Mouse (Mus musculus): ENCODE data around the gene Ncoa4.
"Not testable (repeated sequence)": the region's sequence is repeated elsewhere in the genome, so short reads cannot be mapped to it uniquely, and the experiment has no call there.

The Ncoa4 gene

DNA sequence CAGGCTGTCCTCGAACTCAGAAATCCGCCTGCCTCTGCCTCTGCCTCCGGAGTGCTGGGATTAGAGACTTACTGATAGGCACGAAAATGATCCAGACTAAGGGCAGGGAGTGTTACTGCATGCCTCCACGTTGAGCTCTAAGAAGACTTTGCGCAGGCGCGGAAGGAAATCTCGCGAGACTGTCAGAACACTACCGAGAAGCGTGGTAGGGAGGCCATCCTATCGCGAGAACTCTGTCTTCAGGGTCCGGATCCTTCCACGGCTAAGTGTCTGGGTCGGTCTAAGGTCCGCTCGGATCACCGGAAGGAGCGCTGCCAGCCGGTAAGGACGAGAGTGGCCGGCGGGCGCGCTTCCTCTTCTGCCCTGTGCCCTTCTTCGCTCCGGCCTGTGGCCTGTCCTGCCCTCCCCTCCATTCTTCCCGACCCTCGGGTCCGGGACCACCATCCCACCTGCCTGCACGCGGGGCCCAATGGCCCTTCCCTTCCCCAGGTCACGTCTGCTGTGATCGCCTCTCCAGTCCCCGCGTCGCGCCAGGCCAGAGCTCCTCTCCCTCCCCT, at the start of gene Ncoa4:
Gene Ncoa4 (plus strand): TSS at position 176 of the 557 bp plus-strand sequence.
- DNase-seq, result peak; percentile 99

DNA sequence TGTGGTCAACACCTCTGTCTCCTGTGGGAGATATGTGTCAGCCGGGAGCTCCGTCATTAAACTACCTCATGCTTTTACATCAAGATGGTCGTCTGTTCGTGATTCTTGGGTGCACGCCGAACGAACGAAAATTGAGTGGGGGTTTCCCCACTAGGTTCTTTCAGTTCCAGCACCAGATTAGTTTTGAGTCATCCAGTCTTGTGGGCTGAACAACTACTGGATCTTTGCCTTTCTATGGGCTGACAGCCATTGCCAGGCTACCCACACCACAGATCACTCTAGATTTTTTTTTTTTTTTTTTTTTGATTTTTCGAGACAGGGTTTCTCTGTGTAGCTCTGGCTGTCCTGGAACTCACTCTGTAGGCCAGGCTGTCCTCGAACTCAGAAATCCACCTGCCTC, 47.5 kb upstream of the Ncoa4 start:
- not testable (repeated sequence) for DNase-seq

- no peak for DNase-seq
Observed at GRCm38 (mm10) chr14:32120940-32121919, 38.4 kb upstream of the Ncoa4 start.

- no peak for DNase-seq
Observed at GRCm38 (mm10) chr14:32121920-32122315, 37.7 kb upstream of the Ncoa4 start.

- DNase-seq, result no peak
Observed at GRCm38 (mm10) chr14:32124261-32124660, 35.4 kb upstream of the Ncoa4 start.

DNA sequence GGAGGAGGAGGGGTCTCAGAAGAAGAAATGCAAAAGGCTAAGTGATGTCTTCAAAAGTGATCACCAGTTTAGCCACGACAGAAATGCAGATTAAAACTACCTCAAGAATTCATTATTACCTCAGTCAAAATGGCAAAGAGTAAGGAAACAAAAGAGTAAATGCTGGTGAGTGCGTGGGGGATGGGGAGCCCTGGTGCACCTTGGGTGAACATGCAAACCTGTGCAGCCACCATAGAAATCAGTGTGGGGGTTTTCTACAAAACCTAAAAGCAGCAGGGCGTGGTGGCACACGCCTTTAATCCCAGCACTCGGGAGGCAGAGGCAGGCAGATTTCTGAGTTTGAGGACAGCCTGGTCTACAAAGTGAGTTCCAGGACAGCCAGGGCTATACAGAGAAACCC, 34.4 kb upstream of the Ncoa4 start:
- DNase-seq, result not testable (repeated sequence)

GRCm38 (mm10) chr14:32128409-32128808, 31.3 kb upstream of the Ncoa4 start:
- DNase-seq, result no peak

DNA sequence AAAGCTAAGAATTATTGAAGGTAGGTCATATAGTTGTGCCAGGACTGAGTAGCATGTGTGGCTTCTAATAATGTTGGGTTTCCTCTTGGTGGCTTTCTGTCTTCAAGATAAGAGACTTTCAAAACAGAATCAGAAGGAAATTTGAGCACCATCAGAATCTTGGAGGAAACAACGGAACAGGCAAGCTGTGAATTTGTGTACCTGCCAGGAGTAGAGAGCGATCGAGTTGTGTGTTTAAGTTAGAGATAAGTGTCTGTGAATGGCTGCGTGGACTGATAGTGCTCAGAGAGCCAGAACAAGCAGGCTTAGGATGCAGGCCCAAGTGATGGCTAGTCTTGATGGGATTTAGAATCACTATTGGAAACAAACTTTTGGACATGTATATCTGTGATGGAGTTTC, 27.8 kb upstream of the Ncoa4 start:
- DNase-seq, result no peak

DNA sequence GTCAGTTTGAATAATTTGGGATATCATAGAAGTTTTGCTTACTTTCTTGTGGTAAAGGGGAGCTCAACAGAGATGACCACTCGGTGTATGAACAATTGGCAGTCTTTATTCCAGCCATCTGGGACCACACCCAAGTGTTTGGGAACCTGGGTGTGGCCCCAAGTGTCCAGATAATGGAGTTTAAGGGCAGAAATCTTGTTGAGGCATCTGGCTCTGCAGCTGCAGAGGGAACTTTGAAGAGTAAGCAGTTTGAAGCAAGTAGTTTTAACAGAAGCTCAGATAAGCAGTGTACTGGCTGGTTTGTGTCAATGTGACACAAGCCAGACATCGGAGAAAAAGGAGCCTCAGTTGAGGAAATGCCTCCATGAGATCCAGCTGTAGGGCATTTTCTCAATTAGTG, 25.4 kb upstream of the Ncoa4 start:
- no peak for DNase-seq

GRCm38 (mm10) chr14:32136467-32136866, 23.2 kb upstream of the Ncoa4 start:
- DNase-seq, result not testable (repeated sequence)

- DNase-seq, result no peak
Observed at GRCm38 (mm10) chr14:32140359-32140965, 19.2 kb upstream of the Ncoa4 start.

GRCm38 (mm10) chr14:32141723-32142122, 17.9 kb upstream of the Ncoa4 start, which contains the start of gene Msmb:
Gene Msmb, plus strand, starts transcription at chr14:32142023.
- DNase-seq, result no peak

DNA sequence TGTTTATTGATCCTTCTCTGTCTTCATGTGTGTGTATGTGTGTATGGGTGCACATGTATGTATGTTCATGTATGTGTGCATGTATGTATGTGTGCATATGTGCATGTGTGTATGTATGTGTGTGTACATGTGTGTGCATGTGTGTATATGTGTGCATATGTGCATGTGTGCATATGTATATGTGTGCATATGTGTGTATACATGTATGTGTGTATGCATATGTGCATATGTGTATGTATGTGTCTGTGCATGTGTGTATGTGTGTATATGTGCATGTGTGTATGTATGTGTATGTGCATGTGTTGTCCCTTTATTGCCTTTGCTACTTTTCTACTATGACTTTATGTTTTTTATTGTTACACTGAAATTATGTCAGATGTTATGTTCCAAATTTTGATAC, 14.9 kb upstream of the Ncoa4 start:
- no peak for DNase-seq

DNA sequence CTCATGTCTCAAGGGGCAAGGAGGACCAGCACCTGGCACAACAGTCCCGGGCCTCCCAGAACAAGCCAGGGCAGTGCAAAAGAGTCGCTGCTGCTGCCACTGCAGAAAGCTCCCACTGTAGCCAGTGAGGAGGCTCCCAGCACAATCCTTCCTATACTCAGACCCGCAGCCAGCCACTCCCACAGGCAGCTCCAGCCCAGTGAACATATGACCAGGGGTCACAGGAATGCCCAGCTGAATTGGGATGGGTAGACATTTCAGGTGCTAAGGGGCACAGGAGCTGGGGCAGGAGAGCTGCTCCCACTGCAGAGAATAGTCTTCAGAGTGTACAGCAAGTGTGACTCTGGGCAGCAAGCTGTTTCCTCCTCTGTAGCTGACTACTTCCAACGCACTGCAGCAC, 14.3 kb upstream of the Ncoa4 start:
- no peak for DNase-seq

GRCm38 (mm10) chr14:32145809-32146511, 13.7 kb upstream of the Ncoa4 start:
- DNase-seq, result no peak

GRCm38 (mm10) chr14:32146578-32146977, 13.1 kb upstream of the Ncoa4 start:
- DNase-seq, result no peak

- no peak for DNase-seq
Observed at GRCm38 (mm10) chr14:32150872-32151271, 8.8 kb upstream of the Ncoa4 start.

DNA sequence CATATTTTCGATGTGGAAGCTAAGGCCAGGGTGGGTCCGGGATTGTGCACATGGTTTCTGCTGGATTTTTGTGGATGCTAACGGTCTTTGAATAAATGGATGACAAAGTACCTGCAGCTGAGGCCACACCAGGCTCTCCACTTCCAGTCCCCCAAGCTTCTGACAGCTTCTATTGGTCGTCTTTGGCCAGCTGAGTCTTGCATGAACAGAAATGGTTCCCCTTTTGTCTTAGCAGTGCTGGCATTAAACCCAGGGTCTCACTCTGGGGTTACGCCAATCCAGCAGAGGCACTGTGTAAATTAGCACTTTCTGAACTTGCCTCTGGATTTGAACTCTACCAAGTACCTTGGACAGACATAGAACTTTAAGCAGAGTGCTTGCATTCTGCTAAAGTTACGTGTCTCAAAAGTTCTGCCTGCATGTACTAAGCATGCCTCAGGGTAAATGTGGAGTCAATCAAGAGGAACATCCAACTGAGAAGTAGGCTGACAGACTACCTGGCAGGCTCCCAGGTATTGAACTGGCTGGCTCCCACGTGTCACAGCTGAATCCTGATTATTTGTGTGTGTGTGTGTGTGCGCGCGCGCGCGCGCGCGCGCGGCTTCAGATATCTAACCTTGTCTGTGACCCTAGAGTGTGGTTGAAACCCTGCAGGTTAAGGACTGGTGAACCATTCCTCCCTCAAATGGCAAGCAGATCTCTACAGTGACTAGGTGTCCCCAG, 7.3 kb upstream of the Ncoa4 start:
- DNase-seq, result no peak

DNA sequence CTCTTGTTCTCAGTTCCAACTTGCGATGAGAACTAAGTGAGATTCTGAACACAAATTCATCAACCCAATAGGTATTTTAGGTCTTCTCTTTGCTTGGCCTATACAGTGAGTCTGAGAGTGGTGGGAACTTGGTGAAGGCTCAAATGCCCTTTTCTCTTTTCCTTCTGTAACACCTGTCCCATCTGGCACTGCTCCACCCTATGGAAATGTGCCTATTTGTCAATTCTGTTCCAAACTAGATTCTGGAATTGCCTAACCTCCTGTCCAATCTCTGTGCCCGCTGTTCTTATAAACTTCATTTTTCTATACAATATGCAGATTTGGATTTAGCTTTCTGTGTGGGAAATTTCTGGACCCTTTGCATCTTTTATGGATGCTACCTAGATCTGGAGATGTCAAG, 6.5 kb upstream of the Ncoa4 start:
- no peak for DNase-seq

DNA sequence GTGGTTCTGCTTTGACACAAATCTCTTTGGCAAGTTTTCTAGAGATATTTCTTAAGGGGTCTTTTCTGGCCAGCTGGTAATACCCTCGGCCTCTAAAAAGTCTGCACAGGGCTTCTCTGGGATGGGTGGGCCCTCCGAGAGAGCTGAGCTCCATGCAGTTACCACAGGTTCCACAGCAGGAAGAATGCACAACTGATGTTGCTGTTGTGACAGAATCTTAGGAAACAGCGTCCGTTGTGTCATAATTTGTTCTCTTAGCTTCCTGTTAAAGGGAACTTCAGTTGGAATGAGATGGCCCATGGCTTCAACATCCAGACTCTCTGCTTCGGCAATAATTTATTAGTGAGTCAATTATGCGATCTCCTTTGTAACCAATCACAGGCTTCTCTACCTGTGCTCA, 4.9 kb upstream of the Ncoa4 start:
- DNase-seq, result no peak

DNA sequence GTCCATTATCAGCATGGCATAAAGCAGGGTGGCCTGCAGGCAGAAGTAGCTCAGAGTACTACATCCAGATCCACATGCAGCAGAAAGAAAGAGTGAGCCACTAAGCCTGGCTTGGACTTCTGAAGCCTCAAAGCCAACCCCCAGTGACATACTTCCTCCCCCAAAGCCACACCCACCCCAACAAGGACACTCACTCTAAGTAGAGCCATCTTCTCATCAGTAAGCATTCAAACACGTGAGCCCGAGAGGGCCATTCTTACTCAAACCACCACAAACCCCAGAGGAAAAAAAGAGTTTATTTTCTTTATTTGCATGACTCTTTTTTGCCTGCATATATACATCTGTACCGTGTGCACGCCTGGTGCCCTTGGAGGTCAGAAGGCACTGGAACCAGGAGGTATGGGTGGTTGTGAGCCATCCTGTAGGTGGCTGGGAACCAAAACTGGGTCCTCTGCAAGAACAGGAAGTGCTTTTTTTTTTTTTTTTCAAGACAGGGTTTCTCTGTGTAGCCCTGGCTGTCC, 455 bp upstream of the Ncoa4 start:
- no peak for DNase-seq

DNA sequence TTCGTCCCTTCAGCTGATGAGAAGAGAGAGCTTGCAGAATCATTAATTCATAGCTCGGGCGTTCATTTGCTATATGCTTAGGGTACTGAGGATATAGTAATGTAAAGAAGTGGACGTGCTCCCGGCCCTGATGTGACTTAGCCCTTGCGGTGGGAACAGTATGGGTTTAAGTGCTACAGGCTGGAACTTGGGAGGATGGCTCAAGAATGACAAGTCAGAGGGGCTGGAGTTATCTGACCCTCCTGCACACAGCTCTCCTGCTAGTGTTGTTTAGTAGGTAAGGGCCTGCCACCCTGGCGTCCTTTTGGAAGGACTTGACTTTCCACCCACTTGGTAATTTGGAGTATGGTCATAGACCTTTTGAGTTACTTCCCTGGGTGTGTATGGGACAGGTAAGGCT, 898 bp downstream of the Ncoa4 start:
- no peak for DNase-seq
